Mouse (Mus musculus) liver, embryonic 15.5 days (tissue): ENCODE measurements around the gene Gcfc2. TPM values are rescaled to one million over a fixed set of nuclear protein-coding genes. Genes with fewer than 3 reads are reported as not detected.

Experiments
- ATAC-seq: fragments of 200-750 bp; cut with Nextera tagmentation; 2 replicates; pipeline ENCODE4 v1.8.0; 2017; ENCODE audit warnings: moderate number of reproducible peaks, mild to moderate bottlenecking, moderate library complexity; ENCODE audit not compliant: insufficient read depth
- H3K27ac ChIP-seq: fragments of 300-500 bp; sonication (generic); replicated peaks from 2 replicates; pipeline ENCODE4 v1.5.1; 2015; ENCODE audit warnings: mild to moderate bottlenecking, inconsistent platforms
- H3K27me3 ChIP-seq: fragments of 300-500 bp; sonication (generic); 2 replicates; pipeline ENCODE4 v1.6.1; 2015; ENCODE audit warnings: mild to moderate bottlenecking, inconsistent platforms
- H3K36me3 ChIP-seq: fragments of 300-500 bp; sonication (generic); replicated peaks from 2 replicates; pipeline ENCODE4 v1.6.1; 2015; ENCODE audit warnings: moderate library complexity, mild to moderate bottlenecking, inconsistent platforms
- H3K4me1 ChIP-seq: fragments of 300-500 bp; sonication (generic); replicated peaks from 2 replicates; pipeline ENCODE4 v1.6.1; 2015; ENCODE audit warnings: inconsistent platforms
- H3K4me2 ChIP-seq: fragments of 300-500 bp; sonication (generic); 2 replicates; pipeline ENCODE4 v1.6.1; 2015; ENCODE audit warnings: moderate library complexity, mild to moderate bottlenecking, inconsistent platforms
- H3K4me3 ChIP-seq: fragments of 300-500 bp; sonication (generic); replicated peaks from 2 replicates; pipeline ENCODE4 v1.5.1; 2015; ENCODE audit warnings: mild to moderate bottlenecking, inconsistent platforms
- H3K9ac ChIP-seq: fragments of 300-500 bp; sonication (generic); 2 replicates; pipeline ENCODE4 v1.6.1; 2015; ENCODE audit warnings: moderate library complexity, mild to moderate bottlenecking, inconsistent platforms
- H3K9me3 ChIP-seq: fragments of 300-500 bp; sonication (generic); replicated peaks from 2 replicates; pipeline ENCODE4 v1.6.1; 2016; ENCODE audit warnings: inconsistent platforms
- WGBS: fragments of 180-500 bp; shearing (Covaris S2); methylation state at CpG from one replicate; pipeline ENCODE4 v1.1.7; 2015; ENCODE audit warnings: mixed read lengths; ENCODE audit not compliant: insufficient replicate concordance; 5-methylcytosine and 5-hydroxymethylcytosine counted together
- polyA plus RNA-seq: library from polyadenylated mRNA; unstranded; fragments of >200 nt; fragmentation: Nextera tagmentation; extraction: Ambion mirVana; gene quantifications from 2 replicates; pipeline ENCODE4 v1.2.1, GENCODE M21; 2015

Gcfc2 gene
- 2.5 TPM in 2 replicates for polyA plus RNA-seq

GRCm38 (mm10) chr6:81923523-81924142 is at the start of gene Gcfc2:
Gene Gcfc2, plus strand, starts transcription at chr6:81923669.
- no peaks in the 10 kb centered on the region for H3K9me3 ChIP-seq
- H3K9ac ChIP-seq = peak within 1 kb of the TSS; percentile 89
- H3K36me3 ChIP-seq = peaks cover 24% of the 10 kb centered on the region
- H3K4me2 ChIP-seq = peak within 1 kb of the TSS; percentile 78
- under 1% methylated on average over 56 of the region's 56 CpGs for WGBS
- H3K27me3 ChIP-seq = no peaks in the 10 kb centered on the region
- H3K4me1 ChIP-seq = peaks cover 19% of the 10 kb centered on the region
- peak within 1 kb of the TSS; percentile 66 for H3K27ac ChIP-seq
- peak within 1 kb of the TSS; percentile 75 for H3K4me3 ChIP-seq
- peak; percentile 89 for ATAC-seq

- Histone ChIP-seq H3K4me3 (no peak overlapping the region), H3K4me2 (no peak overlapping the region), H3K9ac (no peak overlapping the region), H3K27ac (no peak overlapping the region), H3K9me3 (no peaks in the 10 kb centered on the region), H3K4me1 (no peaks in the 10 kb centered on the region), H3K27me3 (no peaks in the 10 kb centered on the region), H3K36me3 (no peaks in the 10 kb centered on the region)
- WGBS = 41% methylated on average over 3 of the region's 3 CpGs
- no peak for ATAC-seq
Observed at GRCm38 (mm10) chr6:81895678-81896230, 27.7 kb upstream of the Gcfc2 start.

- no peak overlapping the region for H3K9ac ChIP-seq
- H3K27me3 ChIP-seq = no peaks in the 10 kb centered on the region
- no peaks in the 10 kb centered on the region for H3K9me3 ChIP-seq
- no peaks in the 10 kb centered on the region for H3K4me1 ChIP-seq
- WGBS = 74% methylated on average over 25 of the region's 25 CpGs
- H3K36me3 ChIP-seq = no peaks in the 10 kb centered on the region
- H3K4me2 ChIP-seq = no peak overlapping the region
- H3K27ac ChIP-seq = no peak overlapping the region
- no peak for ATAC-seq
- H3K4me3 ChIP-seq = no peak overlapping the region
Observed at GRCm38 (mm10) chr6:81910302-81910855, 13.1 kb upstream of the Gcfc2 start.

GRCm38 (mm10) chr6:81911244-81911643 is 12.2 kb upstream of the Gcfc2 start:
- Histone ChIP-seq H3K4me1 (no peaks in the 10 kb centered on the region), H3K4me2 (no peak overlapping the region), H3K9me3 (no peaks in the 10 kb centered on the region), H3K9ac (no peak overlapping the region), H3K4me3 (no peak overlapping the region), H3K27me3 (no peaks in the 10 kb centered on the region), H3K36me3 (no peaks in the 10 kb centered on the region), H3K27ac (no peak overlapping the region)
- 64% methylated on average over 5 of the region's 5 CpGs for WGBS
- ATAC-seq = no peak

- no peaks in the 10 kb centered on the region for H3K27me3 ChIP-seq
- H3K4me3 ChIP-seq = no peak overlapping the region
- H3K9ac ChIP-seq = no peak overlapping the region
- whole genome bisulfite sequencing = 64% methylated on average over 4 of the region's 4 CpGs
- H3K4me1 ChIP-seq = no peaks in the 10 kb centered on the region
- no peaks in the 10 kb centered on the region for H3K9me3 ChIP-seq
- no peaks in the 10 kb centered on the region for H3K36me3 ChIP-seq
- H3K27ac ChIP-seq = no peak overlapping the region
- H3K4me2 ChIP-seq = no peak overlapping the region
- no peak for ATAC-seq
Observed at GRCm38 (mm10) chr6:81911713-81912112, 11.8 kb upstream of the Gcfc2 start.

GRCm38 (mm10) chr6:81912177-81912576 is 11.3 kb upstream of the Gcfc2 start:
- Histone ChIP-seq H3K27ac (no peak overlapping the region), H3K4me3 (no peak overlapping the region), H3K9ac (no peak overlapping the region), H3K9me3 (no peaks in the 10 kb centered on the region), H3K36me3 (no peaks in the 10 kb centered on the region), H3K27me3 (no peaks in the 10 kb centered on the region), H3K4me1 (no peaks in the 10 kb centered on the region), H3K4me2 (no peak overlapping the region)
- no peak for ATAC-seq
- WGBS = 39% methylated on average over 3 of the region's 3 CpGs

- Histone ChIP-seq H3K4me3 (peak overlapping the region; percentile 75), H3K27me3 (no peaks in the 10 kb centered on the region), H3K27ac (no peak overlapping the region), H3K9me3 (no peaks in the 10 kb centered on the region), H3K36me3 (peaks cover 25% of the 10 kb centered on the region), H3K9ac (peak overlapping the region; percentile 89; the same call in 1 of the 2 replicates), H3K4me1 (peaks cover 19% of the 10 kb centered on the region), H3K4me2 (peak overlapping the region; percentile 78)
- WGBS = 10% methylated on average over 5 of the region's 5 CpGs
- peak; percentile 46 for ATAC-seq
Observed at GRCm38 (mm10) chr6:81924304-81924703, 835 bp downstream of the Gcfc2 start.

GRCm38 (mm10) chr6:81929402-81929801 is 5.9 kb downstream of the Gcfc2 start:
- Histone ChIP-seq H3K36me3 (peaks cover 69% of the 10 kb centered on the region), H3K4me3 (no peak overlapping the region), H3K9me3 (no peaks in the 10 kb centered on the region), H3K27me3 (no peaks in the 10 kb centered on the region), H3K9ac (no peak overlapping the region), H3K4me1 (peaks cover 9% of the 10 kb centered on the region), H3K27ac (no peak overlapping the region), H3K4me2 (no peak overlapping the region)
- no peak for ATAC-seq
- 83% methylated on average over 4 of the region's 4 CpGs for WGBS

GRCm38 (mm10) chr6:81933281-81933680 is 9.8 kb downstream of the Gcfc2 start:
- Histone ChIP-seq H3K9ac (no peak overlapping the region), H3K27ac (no peak overlapping the region), H3K27me3 (no peaks in the 10 kb centered on the region), H3K9me3 (no peaks in the 10 kb centered on the region), H3K4me1 (no peaks in the 10 kb centered on the region), H3K36me3 (peaks cover 73% of the 10 kb centered on the region), H3K4me3 (no peak overlapping the region), H3K4me2 (no peak overlapping the region)
- WGBS = 79% methylated on average over 3 of the region's 3 CpGs
- no peak for ATAC-seq

GRCm38 (mm10) chr6:81941718-81942117 is 18.2 kb downstream of the Gcfc2 start:
- no peaks in the 10 kb centered on the region for H3K4me1 ChIP-seq
- no peak overlapping the region for H3K4me3 ChIP-seq
- no peak overlapping the region for H3K27ac ChIP-seq
- no peak for ATAC-seq
- 87% methylated on average over 5 of the region's 5 CpGs for WGBS
- H3K9ac ChIP-seq = no peak overlapping the region
- H3K36me3 ChIP-seq = peaks cover 74% of the 10 kb centered on the region
- H3K9me3 ChIP-seq = no peaks in the 10 kb centered on the region
- no peak overlapping the region for H3K4me2 ChIP-seq
- no peaks in the 10 kb centered on the region for H3K27me3 ChIP-seq

GRCm38 (mm10) chr6:81943281-81943680 is 19.8 kb downstream of the Gcfc2 start:
- Histone ChIP-seq H3K4me3 (no peak overlapping the region), H3K36me3 (peaks cover 84% of the 10 kb centered on the region), H3K9me3 (no peaks in the 10 kb centered on the region), H3K9ac (no peak overlapping the region), H3K4me2 (no peak overlapping the region), H3K4me1 (no peaks in the 10 kb centered on the region), H3K27ac (no peak overlapping the region), H3K27me3 (no peaks in the 10 kb centered on the region)
- 75% methylated on average over 2 of the region's 2 CpGs for WGBS
- ATAC-seq = no peak
